Mouse (Mus musculus) olfactory bulb, adult 2 months (tissue): ENCODE results near the gene Mbnl3.

Experiments
- CTCF ChIP-seq: fragments of 200-500 bp; IDR thresholded peaks from 2 replicates; pipeline ENCODE4 v1.5.1; 2012; ENCODE audit warnings: low read depth, mild to moderate bottlenecking, low read length, moderate library complexity; ENCODE audit not compliant: insufficient read depth
- POLR2A ChIP-seq: fragments of 200-500 bp; IDR thresholded peaks from 2 replicates; pipeline ENCODE4 v1.6.1; 2012; ENCODE audit warnings: mild to moderate bottlenecking, low read depth, low read length, moderate library complexity; ENCODE audit not compliant: insufficient read depth

GRCm38 (mm10) chrX:51148436-51148835, 57.9 kb downstream of the Mbnl3 start:
- TF ChIP-seq POLR2A, result no peak
- no peak for TF ChIP-seq CTCF
